Mouse (Mus musculus) macrophage (primary cell): Measurements from ENCODE around the gene Flot1. TPM values are rescaled to one million over a fixed set of nuclear protein-coding genes. Genes with fewer than 3 reads are reported as not detected.

Experiments
- H3K27ac ChIP-seq: fragments of 350-480 bp; formaldehyde crosslinking; 2 replicates; pipeline ENCODE4 v1.9.0; 2021
- H3K36me3 ChIP-seq: fragments of 350-480 bp; formaldehyde crosslinking; 2 replicates; pipeline ENCODE4 v1.9.0; 2021; ENCODE audit errors: inconsistent target
- H3K4me3 ChIP-seq: fragments of 350-480 bp; formaldehyde crosslinking; 2 replicates; pipeline ENCODE4 v1.9.0; 2021; ENCODE audit errors: inconsistent target
- H3K79me2 ChIP-seq: fragments of 350-480 bp; formaldehyde crosslinking; 2 replicates; pipeline ENCODE4 v1.9.0; 2021; ENCODE audit errors: inconsistent target
- WGBS: methylation state at CpG from one replicate; pipeline ENCODE4 v1.1.7; 2026; ENCODE audit warnings: inconsistent platforms; ENCODE audit not compliant: missing documents; 5-methylcytosine and 5-hydroxymethylcytosine counted together
- polyA plus RNA-seq: library from polyadenylated mRNA; stranded (reverse); fragments of 250-400 nt; gene quantifications from 3 replicates; pipeline ENCODE4 v1.2.4, GENCODE M21; 2018; ENCODE audit warnings: inconsistent platforms

The Flot1 gene
- polyA plus RNA-seq, 1 experiment from 2014 or later = 56.1 TPM

DNA sequence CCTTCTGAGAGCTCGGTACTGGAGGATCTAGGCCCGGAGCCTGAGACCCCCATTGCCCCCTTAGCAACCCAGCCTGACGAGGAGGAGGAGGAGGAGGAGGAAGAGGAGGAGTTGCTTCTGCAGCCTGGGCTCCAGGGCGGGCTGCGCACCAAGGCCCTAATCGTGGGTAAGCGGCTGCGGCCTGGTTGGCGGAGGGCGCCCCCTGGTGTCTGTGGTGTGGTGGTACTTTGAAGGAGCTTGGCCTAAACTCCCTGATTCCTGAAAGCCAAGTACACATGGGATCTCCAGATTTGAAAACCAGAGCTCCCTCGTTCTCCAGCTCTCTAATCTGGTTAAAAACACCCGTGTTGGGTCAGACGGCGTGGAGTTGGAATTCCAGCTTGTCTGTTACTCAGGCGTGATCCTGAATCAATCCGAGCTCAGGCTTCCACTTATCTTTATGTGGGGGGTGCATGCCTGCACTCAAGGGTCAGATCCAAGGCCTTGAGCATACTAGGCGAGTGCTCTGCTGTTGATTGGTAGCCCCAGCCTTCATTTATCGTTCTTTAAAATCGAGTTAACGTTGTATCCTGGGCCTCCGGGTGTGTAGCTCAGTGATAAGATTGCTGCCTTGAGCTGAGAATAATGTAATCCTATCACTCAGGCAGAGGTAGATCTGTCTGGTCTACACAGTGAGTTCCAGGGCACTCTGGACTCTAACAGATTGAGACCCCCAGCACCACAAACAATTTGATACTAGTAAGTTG lies 50.9 kb downstream of the Flot1 start:
- no peak overlapping the region for H3K4me3 ChIP-seq
- 60% methylated on average over 13 of the region's 21 CpGs for WGBS
- H3K27ac ChIP-seq = no peak overlapping the region
- peaks cover 69% of the 10 kb centered on the region for H3K79me2 ChIP-seq
- H3K36me3 ChIP-seq = peaks cover 32% of the 10 kb centered on the region

GRCm38 (mm10) chr17:35874721-35875120 lies 51.7 kb downstream of the Flot1 start:
- 88% methylated on average over 6 of the region's 6 CpGs for WGBS
- Histone ChIP-seq H3K27ac (no peak overlapping the region), H3K36me3 (peaks cover 32% of the 10 kb centered on the region)

GRCm38 (mm10) chr17:35879245-35880057 lies 56.4 kb downstream of the Flot1 start, which contains the start of gene Dhx16:
Dhx16 (plus strand) TSS chr17:35879819.
- H3K27ac ChIP-seq = no peak within 1 kb of the TSS
- peaks cover 41% of the 10 kb centered on the region for H3K36me3 ChIP-seq
- H3K79me2 ChIP-seq = peaks cover 35% of the 10 kb centered on the region
- H3K4me3 ChIP-seq = peak within 1 kb of the TSS; percentile 59
- 7% methylated on average over 66 of the region's 66 CpGs for WGBS

More at GRCm38 (mm10) chr17:35874721-35875120, 51.7 kb downstream of the Flot1 start:
- Histone ChIP-seq H3K4me3 (no peak overlapping the region), H3K79me2 (peaks cover 61% of the 10 kb centered on the region)

Other genes starting within 250 kb of the Flot1 start
- not detected in 3 replicates for gene Sfta2, start 221.7 kb upstream of the Flot1 start, polyA plus RNA-seq
- gene Gm9573, start 196.6 kb upstream of the Flot1 start, polyA plus RNA-seq = not detected in 3 replicates
- not detected in 3 replicates for gene Mucl3, start 179.5 kb upstream of the Flot1 start, polyA plus RNA-seq
- 3.5 to 5.8 TPM (median 4.5 TPM) in 3 replicates for gene Vars2, start 155.6 kb upstream of the Flot1 start, polyA plus RNA-seq
- gene Gtf2h4, start 149.5 kb upstream of the Flot1 start, polyA plus RNA-seq = 6.2 to 17.0 TPM (median 10.0 TPM) in 3 replicates
- gene Ddr1, start 118.6 kb upstream of the Flot1 start, polyA plus RNA-seq = 0.27 to 0.42 TPM in 2 of 3 replicates, not detected in the other
- 20.7 to 61.5 TPM (median 37.3 TPM) in 3 replicates for gene Ier3, start 1.5 kb upstream of the Flot1 start, polyA plus RNA-seq
- 187 to 603 TPM (median 205 TPM) in 3 replicates for gene Tubb5, start 15.1 kb downstream of the Flot1 start, polyA plus RNA-seq
- gene Mdc1, start 18.3 kb downstream of the Flot1 start, polyA plus RNA-seq = 12.5 to 32.8 TPM (median 22.9 TPM) in 3 replicates
- 5.9 to 14.4 TPM (median 6.8 TPM) in 3 replicates for gene Nrm, start 38.1 kb downstream of the Flot1 start, polyA plus RNA-seq
- 166 to 235 TPM (median 189 TPM) in 3 replicates for gene Ppp1r18, start 42.4 kb downstream of the Flot1 start, polyA plus RNA-seq
- 19.3 to 24.2 TPM (median 19.8 TPM) in 3 replicates for gene Dhx16, start 56.6 kb downstream of the Flot1 start, polyA plus RNA-seq
- gene 2310061I04Rik, start 74.2 kb downstream of the Flot1 start, polyA plus RNA-seq = 26.7 to 32.7 TPM (median 27.9 TPM) in 3 replicates
- 3.8 to 11.5 TPM (median 6.7 TPM) in 3 replicates for gene Atat1, start 86.8 kb downstream of the Flot1 start, polyA plus RNA-seq
- gene Mrps18b, start 93.2 kb downstream of the Flot1 start, polyA plus RNA-seq = 31.2 to 75.1 TPM (median 49.9 TPM) in 3 replicates
- 27.4 to 97.8 TPM (median 35.0 TPM) in 3 replicates for gene Ppp1r10, start 93.2 kb downstream of the Flot1 start, polyA plus RNA-seq
- 65.4 to 217 TPM (median 77.6 TPM) in 3 replicates for gene Abcf1, start 146.5 kb downstream of the Flot1 start, polyA plus RNA-seq
- 24.9 to 38.6 TPM (median 28.9 TPM) in 3 replicates for gene Gnl1, start 156.6 kb downstream of the Flot1 start, polyA plus RNA-seq
- 8.8 to 13.9 TPM (median 9.5 TPM) in 3 replicates for gene Prr3, start 157.0 kb downstream of the Flot1 start, polyA plus RNA-seq
- 34.5 to 71.7 TPM (median 59.9 TPM) in 3 replicates for gene H2-T24, start 197.3 kb downstream of the Flot1 start, polyA plus RNA-seq
- 196 to 602 TPM (median 274 TPM) in 3 replicates for gene H2-T23, start 209.6 kb downstream of the Flot1 start, polyA plus RNA-seq
- 56.5 to 198 TPM (median 94.0 TPM) in 3 replicates for gene H2-T22, start 219.5 kb downstream of the Flot1 start, polyA plus RNA-seq
- not detected in 3 replicates for gene Gm6034, start 219.7 kb downstream of the Flot1 start, polyA plus RNA-seq
- 0.16 to 0.64 TPM (median 0.34 TPM) in 3 replicates for gene Gm11127, start 235.1 kb downstream of the Flot1 start, polyA plus RNA-seq